Mouse (Mus musculus) brain, embryonic 18.5 days (tissue): ENCODE measurements around the gene Atg4a.

Source experiments
- DNase-seq: peaks from one replicate; pipeline ENCODE4 v3.0.0-alpha.2; 2012; ENCODE audit warnings: low read depth, low spot score

Gene Atg4a

DNA sequence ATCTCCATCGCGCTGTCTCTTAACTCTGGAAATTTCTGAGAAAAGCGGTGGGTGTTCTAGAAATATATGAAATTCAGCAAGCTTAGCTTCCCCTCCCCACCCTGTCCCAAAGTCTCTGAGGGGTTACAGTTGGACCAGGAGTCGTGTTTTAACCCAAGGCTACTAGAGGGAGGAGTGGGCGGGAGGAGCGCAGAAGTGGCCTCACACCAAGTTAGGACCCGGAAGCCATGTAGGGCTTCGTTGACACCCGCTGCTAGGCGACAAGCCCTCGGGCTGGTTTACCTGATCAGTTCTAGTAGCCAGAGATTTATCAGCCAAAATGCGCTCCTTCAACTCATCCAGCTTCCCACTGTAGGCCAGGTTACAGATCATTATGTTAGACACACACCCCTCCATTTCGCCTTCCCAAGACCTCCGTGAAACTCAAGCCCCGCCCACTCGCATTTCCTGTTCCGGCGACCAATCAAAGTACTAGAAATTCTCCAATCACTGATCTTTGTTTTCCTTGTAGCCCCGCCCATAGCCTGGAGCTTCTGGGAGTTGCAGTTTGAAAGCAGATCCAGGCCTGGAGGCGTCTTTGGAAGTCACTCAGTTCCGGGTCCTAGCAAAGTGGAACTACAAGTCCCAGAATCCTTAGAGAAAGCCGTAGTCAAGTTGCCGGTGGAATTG lies at the start of gene Atg4a, which contains the start of gene Psmd10:
Gene Atg4a (plus strand): TSS at position 636 of the 669 bp plus-strand sequence.
Gene Psmd10 (minus strand): TSS at position 457 of the 669 bp plus-strand sequence.
- DNase-seq, result peak; percentile 86

DNA sequence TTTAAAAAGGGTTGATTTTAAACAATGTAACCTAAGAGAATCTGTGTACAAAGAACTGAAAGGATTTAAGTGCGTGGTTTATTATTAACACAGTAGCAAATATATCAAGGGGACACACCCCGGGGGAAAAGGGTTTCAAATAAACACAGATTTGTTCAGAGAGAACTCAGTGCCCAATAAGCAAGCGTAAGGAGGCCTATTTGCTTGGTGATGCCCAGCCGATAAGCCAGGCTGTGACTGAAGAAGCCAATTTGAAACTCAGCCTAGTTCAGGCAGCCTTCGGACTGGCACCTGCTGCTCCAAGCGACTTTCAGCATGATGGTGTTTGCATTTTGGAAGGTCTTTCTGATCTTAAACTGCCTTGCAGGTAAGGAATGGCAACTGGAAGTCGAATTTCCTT lies 49.3 kb upstream of the Atg4a start, which contains the start of gene Vsig1:
Gene Vsig1 (plus strand): TSS at position 249 of the 400 bp plus-strand sequence.
- no peak for DNase-seq

DNA sequence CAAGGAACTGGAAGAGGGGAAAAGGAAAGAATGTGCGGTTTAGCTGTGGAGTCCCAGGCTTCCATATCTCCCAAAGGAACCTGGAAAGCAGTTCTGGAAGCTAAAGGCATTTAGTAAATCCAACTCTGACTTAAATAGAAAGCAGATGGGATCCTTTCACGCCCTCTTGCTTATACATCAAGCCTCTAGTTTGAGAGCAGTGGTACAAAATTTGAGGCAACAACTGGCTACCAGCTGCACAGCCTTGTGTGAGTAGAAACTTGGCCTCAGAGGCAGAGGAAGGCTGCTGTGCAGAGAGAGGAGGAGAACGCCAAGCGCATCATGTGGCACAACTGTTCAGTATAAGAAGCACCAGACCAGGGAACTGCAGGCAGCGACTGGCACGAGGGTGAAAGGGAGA lies 35.4 kb upstream of the Atg4a start:
- no peak for DNase-seq

DNA sequence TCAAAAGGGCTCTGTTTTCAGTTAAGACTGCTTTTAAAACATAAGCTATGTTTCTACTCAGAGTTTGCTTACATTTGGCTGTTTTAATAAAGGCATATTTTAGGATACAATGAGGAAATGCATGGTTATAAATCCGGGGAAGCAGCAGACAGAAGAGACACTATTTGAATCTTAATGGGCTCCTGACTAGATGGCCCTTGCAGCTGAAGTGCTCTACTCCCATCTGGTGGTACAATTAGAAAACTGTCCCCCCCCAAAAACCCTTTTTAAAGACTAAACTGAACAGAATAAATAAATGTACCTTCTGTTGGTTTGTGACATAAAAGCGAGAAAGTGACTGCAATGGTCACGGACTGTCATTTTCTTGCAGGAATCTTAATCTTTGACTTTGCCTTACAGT lies 24.6 kb upstream of the Atg4a start:
- DNase-seq, result peak; percentile 14

DNA sequence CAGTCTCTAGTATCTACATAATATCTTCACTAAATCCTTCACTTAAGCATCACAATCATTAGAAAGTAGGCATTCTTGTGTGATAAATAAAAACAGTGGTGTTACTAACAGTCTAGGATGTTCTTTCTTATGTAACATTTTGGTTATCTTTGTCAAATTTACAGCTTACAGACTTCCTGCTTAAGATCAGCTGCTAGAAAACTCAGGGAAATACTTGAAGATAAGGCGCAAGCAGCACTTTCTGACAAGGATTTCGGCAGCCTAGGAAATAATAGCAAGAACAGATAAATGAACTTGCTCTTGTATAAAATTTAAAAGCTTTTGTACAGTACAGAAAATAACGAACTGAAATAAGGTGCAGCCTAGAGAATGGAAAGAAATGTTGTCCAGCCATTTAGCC lies 23.4 kb upstream of the Atg4a start:
- DNase-seq, result no peak

DNA sequence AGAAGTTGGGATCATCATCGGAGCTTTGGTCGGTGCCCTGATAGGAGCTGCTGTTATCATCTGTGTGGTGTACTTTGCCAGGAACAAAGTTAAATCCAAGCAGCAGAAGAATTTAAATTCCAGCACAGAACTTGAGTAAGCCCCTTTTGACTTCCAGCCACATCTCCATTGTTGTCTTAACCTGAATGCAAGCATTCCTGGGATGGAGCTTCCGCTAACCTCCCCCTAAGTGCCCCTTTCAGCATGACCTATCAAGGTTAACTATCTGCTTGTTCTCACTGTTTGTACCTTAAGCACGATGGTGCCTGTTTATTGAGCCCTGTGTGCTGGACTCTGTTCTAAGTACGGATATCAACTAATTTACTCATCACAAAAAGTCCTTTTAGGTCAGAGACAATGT lies 20.4 kb upstream of the Atg4a start:
- no peak for DNase-seq

DNA sequence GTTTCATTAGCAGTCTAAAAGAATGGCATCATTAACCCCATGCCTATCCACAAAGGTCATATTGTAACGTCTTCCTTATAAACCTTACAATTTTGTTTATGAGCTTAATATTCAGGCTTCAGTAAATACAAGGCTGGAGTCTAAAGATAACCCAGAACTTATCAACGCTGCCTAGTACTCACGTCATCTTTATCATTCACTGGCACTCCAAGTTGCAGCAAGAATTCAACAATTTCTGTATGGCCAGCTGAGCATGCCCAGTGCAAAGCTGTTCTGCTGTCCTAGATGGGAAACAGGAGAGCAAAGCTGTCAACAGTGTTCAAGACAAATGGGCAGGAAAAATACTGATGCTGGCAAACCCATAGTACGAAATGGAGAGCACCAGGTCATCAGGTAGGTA lies 3.1 kb upstream of the Atg4a start:
- no peak for DNase-seq

DNA sequence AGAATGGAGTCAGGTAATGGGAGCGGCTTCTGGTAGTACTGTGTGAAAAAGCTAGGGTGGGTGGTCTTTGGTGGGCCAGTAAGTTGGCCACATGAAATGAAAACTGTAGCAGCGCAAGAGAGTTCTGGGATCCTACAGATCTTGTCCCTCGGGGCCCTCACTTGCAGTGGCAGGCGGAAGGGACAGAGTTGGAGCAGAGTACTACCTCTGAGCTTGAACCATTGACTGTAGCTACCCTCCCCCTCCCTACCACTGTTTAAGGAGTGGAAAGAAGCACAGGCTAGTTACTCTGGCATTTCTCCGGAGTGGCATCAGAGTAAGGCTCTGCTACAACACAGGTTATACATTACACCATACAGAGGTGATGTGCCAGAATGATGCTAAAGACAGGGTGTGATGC lies 252 bp downstream of the Atg4a start:
- DNase-seq, result no peak

DNA sequence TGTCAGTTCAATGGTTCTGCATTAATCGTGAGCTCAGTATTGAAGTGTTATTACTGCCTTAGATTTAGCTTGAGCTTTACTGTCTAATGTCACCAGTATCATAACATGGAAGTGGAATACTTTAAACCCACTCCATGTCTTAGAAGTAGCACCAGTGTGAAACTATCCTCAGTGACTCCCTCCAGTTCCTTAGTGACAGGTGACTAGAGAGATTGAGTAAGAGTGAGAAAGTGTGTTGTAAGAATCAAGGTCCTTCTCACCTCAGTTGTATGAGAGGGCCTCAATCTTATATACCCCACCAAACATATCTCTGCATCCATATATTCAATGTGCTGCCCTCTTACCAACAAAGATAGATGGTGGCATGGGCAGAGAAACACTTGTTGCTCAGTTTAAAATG lies 22.2 kb downstream of the Atg4a start:
- no peak for DNase-seq

DNA sequence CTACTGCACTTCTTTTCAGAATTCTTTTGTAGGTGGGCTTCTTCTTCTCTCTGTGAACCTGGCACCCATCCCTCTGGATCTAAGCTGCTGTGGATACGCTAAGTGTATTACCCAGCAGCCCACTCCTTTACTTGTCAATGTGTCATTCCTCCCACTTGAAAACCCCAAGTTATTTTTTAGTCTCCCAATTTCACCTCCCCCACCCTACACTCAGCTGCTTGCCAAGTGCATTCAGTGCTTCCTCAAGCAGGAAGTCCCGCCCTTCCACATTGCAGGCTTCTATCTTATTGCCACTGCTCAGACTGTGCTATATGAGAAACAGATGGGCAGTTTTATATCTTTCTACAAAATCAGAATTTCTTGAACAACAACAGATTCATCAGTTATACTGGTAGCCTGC lies 22.8 kb downstream of the Atg4a start:
- no peak for DNase-seq

DNA sequence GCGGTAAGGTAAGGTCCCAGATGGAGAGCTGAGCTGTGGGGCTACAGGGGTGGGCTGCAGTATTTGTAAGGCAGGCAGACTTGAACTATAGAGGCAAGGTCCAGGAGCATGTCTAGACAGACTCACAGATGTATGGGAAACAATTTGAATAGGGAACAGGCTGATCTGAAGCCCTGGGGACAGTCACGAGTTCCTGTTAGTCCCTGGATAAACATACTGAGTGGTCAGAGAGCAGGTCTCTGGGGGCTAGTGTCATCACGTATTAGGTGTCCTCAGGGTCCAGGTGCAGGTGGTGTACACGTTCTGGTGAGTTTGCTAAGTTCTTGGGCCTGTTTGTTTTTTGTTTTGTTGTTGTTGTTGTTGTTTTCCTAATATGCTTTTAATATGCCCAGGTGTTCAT lies 23.5 kb downstream of the Atg4a start:
- DNase-seq, result no peak

DNA sequence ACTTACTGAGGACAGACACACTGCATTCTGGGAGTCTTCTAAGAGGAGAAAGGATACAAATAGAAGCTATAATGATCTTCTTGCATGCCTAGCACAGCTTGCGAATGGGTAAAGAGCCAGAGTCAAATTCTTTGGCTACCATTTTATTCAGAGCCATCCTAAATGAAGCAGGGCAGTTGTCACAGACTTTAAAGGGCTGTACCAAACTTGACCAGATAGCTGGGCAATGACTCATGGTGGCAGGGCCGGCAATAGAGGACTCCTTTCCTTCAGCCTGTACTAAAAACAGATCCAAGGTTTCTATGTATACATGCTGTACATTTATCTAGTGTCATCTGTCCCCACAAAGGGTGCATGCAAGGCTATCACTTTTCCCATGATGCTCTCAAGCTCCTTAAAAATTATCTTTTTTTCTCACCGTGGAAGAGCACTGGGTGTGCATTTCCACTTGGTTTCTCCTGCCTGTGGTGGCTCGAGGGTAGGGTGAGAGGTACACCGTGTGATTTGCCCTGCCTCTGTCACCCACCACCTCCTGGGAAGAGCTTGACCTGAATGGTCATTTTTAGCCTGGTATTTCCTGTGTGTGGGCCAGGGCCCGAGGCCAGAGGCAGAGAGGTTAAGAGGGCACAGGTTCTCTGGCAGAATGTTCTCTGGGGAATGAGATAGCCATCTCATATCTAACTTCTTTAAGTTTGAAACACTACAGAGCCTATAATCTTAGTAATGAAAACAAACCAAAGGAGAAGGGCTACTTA lies 26.7 kb downstream of the Atg4a start:
- no peak for DNase-seq

DNA sequence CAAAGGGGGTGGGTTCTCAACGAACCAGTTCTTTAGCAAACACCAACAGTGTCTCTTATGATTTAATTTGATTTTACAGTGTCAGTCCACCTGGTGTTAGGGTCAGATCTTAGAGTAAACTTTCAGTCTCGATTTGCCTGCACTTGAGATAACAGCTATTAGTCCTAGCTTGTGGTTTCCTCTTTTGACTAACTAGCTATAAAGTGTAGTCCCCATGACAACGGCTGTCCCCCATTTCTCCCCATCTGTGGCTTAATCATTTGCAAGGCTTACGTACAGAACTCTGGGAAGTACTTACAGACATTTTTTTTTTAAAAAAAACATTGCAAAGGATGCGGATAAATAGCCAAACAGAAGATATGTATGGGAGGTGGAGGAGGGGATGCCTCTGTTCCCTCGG lies 28.1 kb downstream of the Atg4a start:
- no peak for DNase-seq

DNA sequence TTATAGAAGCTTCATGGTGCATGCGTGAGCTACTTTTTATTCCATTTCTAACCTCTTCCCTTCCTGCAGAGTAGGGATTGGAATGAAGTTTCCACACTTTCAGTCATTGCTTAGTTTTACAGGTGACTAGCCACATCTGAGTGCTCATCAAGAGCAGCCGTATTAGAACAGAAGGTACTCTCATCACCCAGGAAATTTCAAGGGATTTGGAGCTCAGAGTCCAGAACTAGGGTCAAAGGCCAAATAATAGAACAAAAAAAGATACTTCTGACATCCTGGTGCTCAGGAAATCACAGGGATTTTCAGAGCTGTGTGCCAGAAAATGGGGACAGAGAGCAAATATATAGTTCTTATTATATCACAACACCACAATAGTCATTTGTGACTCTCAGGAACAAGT lies 28.5 kb downstream of the Atg4a start:
- no peak for DNase-seq

DNA sequence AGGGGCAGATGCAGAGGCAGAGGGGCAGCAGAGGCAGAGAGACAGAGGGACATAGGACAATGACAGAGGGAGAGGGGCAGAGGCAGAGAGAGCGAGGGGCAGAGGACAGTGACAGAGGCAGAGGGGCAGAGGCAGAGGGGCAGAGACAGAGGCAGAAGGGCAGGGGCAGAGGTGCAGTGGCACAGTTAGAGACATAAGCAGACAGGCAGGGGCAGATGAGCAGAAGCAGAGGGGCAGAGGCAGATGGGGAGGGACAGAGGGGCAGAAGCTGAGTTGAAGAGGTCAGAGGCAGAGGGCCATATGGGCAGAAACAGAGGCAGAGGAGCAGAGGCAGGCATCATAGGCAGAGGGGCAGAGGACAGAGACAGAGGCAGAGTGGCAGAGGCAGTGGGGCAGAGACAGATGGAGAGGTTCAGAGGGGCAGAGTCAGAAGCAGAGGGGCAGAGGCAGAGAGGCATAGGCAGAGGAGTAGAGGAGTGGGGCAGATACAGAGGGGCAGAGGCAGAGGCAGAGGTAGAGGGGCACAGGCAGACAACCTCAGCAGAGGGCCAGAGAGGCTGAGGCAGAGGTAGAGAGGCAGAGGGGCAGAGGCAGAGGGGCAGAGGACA lies 40.3 kb downstream of the Atg4a start:
- no peak for DNase-seq

DNA sequence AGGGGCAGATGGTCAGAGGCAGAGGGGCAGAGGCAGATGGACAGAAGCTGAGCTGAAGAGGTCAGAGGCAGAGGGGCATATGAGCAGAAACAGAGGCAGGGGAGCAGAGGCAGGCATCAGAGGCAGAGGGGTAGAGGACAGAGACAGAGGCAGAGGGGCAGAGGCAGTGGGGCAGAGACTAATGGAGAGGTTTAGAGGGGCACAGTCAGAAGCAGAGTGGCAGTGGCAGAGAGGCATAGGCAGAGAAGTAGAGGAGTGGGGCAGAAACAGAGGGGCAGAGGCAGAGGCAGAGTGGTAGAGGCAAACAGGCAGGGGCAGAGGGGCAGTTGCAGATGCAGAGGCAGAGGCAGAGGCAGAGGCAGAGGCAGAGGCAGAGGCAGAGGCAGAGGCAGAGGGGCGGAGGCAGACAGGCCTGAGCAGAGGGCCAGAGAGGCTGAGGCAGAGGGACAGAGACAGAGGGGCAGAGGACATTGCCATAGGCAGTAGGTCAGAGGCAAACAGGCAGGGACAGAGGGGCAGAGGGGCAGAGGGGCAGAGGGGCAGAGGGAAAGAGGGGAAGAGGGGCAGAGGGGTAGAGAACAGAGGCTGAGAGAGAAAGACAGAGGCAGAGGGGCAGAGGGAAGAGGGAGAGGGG lies 41.3 kb downstream of the Atg4a start:
- no peak for DNase-seq

DNA sequence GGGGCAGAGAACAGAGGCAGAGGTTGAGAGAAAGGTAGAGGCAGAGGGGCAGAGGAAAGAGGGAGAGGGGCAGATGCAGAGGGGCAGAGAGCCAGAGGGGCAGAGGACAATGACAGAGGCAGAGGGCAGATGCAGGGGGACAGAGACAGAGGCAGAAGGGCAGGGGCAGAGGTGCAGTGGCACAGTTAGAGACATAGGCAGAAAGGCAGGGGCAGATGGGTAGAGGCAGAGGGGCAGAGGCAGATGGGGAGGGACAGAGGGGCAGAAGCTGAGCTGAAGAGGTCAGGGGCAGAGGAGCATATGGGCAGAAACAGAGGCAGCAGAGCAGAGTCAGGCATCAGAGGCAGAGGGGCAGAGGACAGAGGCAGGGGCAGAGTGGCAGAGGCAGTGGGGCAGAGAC lies 42.2 kb downstream of the Atg4a start:
- no peak for DNase-seq

DNA sequence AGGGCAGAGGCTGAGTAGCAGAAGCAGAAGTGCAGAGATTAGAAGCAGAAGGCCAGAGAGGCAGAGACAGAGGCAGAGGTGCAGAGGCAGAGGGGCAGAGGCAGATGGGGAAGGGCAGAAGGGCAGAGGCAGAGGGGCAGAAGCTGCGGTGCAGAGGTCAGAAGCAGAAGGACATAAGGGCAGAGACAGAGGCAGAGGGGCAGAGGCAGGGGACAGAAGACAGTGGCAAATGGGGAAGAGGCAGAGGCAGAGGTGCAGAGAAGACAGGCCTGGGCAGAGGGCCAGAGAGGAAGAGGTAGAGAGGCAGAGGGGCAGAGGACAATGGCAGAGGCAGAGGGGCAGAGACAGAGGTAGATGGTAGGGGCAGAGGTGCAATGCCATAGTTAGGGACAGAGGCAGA lies 193.0 kb downstream of the Atg4a start:
- DNase-seq, result no peak

DNA sequence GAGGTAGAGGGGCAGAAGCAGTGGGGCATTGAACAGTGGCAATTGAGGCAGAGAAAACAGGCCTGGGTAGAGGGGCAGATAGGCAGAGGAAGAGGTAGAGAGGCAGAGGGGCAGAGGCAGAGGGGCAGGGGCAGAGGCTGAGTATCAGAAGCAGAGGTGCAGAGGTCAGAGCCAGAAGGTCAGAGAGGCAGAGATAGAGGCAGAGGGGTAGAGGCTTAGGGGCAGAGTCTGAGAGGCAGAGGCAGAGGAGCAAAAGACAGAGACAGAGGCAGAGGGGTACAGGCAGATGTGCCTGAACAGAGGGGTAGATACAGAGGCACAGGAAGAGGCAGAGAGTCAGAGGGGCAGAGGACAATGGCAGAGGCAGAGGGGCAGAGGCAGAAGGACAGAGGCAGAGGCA lies 193.6 kb downstream of the Atg4a start:
- DNase-seq, result no peak

DNA sequence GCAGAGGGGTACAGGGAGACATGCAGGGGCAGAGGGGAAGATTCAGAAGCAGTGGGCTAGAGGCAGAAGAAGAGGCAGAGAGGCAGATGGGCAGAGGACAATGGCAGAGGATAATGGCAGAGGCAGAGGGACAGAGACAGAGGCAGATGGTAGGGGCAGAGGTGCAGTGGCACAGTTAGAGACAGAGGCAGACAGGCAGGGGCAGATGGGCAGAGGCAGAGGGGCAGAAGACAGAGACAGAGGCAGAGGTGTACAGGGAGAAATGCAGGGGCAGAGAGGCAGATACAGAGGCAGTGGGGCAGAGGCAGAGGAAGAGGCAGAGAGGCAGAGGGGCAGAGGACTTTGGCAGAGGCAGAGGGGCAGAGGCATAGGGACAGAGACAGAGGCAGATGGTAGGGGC lies 194.5 kb downstream of the Atg4a start:
- DNase-seq, result no peak

DNA sequence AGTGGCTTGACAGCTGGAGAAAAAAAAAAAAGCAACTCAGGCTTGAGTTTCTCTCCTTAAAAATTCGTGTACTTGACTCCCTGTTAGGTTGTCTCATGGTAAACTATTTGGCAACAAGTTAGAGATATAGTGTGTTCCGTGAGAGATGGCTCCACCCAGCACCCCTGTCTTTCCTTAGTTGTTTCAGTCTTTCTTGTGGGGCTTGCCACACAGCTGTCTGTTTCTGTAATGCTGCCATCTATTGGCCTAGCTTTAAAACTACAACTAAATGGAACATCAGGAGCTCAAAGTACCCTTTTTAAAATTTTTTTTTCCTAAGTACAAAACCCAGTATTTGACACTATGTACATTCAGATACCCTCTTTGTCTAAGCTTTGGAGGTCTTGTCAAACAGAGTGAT lies 200.0 kb downstream of the Atg4a start:
- DNase-seq, result no peak

DNA sequence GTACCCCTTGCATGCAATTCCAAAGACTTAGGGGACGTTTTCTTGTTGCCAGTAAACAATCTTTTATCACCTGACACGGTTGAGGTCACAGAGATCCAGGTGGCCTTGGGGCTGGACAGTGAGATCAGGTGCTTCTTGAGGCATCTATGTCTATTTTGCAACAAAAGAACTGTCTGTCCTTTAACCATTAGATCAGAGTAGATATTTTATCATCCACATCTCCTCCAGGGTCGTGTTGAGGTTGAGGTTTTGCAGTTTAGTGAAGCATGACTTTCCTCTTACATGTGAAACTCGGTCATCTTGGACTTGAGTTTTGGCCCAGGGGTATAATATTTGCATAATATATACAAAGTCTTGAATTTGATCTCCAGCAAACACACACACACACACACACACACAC lies 200.9 kb downstream of the Atg4a start:
- no peak for DNase-seq
